Mouse (Mus musculus) activated CD4-positive, CD25-positive, alpha-beta regulatory T cell, adult 4 months (primary cell): ENCODE results near the gene Nhsl2. TPM values are rescaled to one million over a fixed set of nuclear protein-coding genes. Genes with fewer than 3 reads are reported as not detected.
A peak's percentile ranks its signal among the peaks of the same experiment; 100 is the strongest.

Experiments used
- ATAC-seq: one replicate; pipeline ENCODE4 v1.8.0; 2017
- polyA plus RNA-seq, 2 experiments: library from polyadenylated mRNA; unstranded; fragments of 100-300 nt; shearing (Covaris generic); gene quantifications; one replicate each; pipeline ENCODE4 v1.2.1; 2017

Nhsl2 gene
- polyA plus RNA-seq, 2 experiments from 2014 or later = 1.6 to 3.3 TPM

DNA sequence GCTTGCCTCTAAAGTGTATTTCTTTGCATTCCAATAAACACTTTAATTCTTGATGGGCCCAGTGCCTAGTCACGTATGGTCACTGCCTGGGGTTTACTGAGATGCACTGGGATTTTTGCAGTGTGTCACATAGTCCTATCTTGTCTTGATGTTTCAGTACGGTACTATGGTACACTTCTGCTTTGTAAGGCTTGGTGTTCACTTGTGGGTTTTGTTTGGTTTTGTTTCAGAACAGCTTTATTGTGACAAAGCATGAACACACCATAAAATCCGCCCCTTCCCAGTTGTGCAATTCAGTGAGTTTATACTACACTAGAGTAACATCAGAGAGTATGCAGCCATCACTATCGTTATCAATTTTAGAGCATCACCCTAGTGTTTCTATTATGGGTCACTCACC is 204.8 kb downstream of the Nhsl2 start:
- no peak for ATAC-seq

DNA sequence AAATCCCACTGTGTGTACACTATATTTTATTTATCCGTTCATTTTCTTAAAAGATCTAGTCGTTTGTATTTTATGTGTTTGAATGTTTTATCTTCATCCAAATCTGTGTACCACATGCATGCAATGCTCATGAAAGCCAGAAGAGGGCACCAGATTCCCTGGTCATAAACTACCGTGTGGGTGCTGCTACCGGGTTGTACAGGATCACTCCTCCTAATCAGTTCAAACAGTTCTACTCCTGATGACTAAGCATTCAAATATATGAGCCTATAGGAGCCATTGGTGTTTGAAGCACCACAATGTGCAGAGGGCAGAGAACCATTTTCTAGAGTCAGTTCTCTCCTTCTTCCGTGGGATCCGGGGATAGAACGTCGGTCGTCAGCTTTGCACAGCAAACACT is 210.3 kb downstream of the Nhsl2 start:
- ATAC-seq = peak; percentile 57

DNA sequence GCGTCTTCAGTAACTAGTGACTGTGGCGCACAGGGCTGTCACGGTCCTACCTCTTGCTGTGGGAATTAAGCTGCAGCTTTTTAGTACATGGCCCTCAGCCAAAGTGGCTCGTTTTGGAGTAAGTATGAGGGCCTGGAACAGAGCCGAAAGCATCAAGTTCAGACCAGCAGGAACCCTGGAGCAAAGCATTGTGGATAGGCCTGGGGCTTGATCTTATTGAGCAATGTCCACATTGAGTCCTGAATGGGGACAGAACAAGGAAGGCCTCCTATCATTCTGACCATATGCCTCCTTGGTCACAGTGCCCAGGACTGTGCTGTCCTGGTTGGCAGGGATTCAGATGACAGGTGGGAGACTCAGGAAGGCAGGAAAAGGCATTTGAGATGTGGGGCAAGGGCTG is 211.1 kb downstream of the Nhsl2 start:
- no peak for ATAC-seq

DNA sequence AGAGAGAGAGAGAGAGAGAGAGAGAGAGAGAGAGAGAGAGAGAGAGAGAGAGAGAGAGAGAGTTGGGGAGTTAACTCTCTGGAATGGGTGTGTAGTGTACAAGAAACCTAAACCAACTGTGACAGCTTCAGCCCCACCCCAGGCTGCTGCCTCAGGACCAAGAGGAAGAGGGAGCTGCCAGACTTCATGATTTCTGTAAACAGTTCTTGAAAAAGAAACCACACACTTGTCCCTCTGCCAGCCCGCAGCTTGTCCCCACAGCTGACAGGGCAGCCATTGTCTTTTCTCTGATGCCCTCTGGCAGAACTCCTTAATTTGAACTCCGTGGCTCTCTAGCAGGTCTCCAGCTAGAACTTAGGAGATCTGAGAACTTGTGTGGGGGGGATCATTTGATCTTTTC is 211.7 kb downstream of the Nhsl2 start:
- no peak for ATAC-seq

DNA sequence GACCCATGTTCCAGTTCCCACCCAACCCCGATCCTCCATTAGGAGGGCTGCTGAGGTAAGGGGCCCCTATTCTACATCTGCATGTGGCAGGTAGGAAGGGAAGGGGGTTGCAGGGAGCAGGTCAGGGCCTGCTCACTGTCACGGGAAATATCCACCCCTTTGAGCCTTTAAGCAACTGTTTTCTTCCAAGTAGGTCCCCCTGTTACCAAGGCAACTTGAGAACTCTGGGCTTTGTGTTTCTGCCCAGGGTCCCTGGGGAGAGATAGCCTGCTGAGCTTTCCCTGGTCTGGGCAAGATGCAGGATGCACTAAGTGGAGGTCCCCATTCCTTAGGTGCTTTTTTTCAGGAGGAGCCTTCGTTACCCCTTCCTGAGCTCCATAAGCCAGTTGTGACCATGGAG is 214.9 kb downstream of the Nhsl2 start:
- ATAC-seq = no peak

DNA sequence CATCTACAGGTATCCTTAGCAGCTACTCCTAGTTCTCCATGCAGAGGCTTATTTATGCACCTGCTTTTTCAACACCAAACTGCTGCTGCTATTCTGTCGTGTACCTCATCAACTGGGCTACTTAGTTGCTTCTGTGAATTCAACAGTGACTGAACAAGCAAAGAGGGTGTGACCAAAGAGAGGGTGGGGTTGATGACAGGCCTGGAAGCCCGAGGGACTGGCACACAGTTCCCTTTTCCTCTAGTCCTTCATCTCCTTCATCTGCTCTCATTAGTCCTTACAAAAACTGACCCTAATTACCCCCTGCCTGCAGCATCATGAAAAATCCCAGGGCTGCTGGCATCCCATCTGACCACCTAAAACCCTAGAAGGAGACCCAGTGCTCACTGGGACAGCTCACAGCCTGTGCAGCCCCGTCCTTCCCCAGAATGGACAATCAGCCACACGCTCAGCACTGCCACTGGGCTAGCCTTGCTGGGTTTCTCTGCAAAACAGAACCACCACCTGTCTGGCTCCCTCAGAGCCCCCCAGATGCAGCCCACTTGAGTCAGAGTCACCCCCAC is 216.1 kb downstream of the Nhsl2 start:
- no peak for ATAC-seq

DNA sequence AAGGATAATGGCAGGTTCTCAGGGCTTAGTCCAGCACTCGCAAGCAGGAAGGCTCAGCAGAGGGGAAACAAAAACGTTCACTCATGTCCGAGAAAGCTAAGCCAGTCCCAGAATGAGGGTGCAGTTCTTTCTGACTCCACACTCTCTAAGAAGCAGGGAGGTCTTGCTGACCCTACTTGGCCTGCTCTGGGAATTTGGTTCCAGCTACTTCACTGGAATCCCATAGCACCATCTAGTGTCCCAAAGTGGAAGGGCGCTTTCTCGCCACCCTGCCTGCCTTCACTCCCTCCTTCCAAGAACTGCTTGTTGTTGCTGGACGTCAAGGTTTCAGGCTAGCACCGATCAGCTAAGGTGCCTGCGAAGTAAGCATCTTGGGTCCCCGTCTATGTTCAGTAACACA is 216.9 kb downstream of the Nhsl2 start:
- ATAC-seq = peak; percentile 61

DNA sequence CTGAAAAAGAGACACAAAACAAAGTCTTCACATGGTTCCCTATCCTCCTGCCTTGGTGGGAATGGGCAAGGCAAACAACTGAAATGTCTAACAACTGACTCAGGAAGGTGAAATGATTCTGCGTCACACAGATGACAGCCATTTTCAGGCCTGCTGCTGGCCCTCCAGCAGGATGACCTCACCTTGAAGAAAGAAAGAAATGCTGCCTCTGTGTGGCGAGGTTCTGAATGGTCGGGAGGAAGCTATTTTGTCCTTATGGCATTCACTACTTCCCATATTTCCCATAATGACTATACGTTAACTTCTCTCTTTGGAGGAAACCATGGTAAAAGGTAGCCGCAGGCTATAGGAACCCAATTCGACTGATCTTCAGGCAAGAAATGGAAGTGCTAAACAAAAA is 217.9 kb downstream of the Nhsl2 start:
- no peak for ATAC-seq

DNA sequence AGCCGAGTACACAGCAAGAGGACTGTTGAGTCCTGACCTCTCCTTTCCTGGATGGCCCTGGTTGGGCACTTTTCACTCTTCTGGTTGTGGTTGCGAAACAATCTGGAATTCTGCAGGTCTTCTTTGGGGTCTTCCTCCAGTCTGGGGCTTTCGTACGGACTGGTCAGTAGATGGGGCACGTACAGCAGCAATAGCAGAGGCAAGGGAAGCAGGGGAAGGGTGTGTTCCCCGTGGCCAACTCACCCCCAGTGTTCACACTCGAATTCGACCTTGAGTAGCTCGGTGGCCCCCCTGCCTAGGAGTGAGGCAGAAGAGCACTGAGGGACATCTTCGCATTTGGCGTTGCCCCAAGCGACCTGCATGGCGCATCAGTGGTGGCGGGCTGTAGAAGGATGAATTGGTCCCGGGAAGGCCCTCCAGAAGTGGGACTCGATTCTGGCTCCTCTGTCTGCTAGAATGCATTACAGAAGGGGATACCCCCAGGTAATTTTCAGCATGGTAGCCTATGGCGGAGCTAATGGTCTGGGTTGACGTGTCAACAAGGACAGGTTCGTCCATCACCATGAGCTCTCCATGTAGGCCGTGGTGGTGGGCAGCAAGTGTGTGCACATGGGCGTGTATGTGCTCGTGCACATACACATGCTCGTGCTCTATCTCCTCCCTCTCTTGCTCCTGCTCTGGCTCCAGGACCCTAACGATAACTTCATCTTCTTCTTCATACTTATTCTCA is 219.8 kb downstream of the Nhsl2 start:
- ATAC-seq = no peak

DNA sequence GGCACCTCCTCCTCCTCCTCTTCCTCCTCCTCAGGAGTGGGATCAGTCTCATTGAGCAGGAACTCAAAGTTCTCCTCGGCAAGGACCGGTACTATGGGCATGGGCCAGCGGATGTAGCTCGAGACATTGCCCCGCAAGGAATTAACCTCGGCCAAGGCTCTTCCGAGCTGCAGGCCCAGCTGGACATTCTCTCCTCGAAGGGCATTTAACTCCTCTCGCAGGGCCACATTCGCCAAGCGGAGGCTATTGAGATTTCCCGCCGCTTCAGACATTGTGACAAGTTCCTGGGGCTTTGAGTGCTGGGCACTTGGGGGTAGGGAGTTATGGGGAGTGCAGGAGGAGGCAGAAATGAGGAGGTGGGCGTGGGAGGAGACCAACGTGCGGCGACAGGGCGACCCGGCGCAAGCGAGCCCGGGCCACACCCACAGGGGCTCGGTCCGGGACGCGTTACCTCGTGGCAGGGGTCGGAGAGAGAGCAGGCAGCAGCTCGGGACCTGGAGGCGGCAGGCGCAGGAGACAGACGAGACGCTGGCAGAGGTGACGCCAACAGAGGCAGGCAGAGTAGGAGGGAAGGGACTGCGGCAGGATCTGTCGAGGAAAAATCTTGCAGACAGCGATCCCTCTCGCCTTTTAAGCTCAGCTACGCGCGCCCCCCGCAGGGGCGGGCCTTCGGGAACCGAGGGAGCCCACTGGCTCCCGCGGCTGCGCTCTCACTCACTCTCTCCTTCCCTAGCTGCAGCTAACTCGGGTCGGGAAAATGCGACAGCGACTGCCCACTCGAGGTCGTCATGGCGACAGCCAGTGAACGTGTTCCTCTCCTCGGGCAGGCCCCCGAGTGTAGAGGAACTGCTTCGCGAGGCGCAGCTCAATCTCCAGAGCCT is 221.6 kb downstream of the Nhsl2 start, which contains the start of gene Rtl5:
Gene Rtl5, minus strand, starts transcription at position 714 of the 881 bp plus-strand sequence.
- peak; percentile 77 for ATAC-seq

DNA sequence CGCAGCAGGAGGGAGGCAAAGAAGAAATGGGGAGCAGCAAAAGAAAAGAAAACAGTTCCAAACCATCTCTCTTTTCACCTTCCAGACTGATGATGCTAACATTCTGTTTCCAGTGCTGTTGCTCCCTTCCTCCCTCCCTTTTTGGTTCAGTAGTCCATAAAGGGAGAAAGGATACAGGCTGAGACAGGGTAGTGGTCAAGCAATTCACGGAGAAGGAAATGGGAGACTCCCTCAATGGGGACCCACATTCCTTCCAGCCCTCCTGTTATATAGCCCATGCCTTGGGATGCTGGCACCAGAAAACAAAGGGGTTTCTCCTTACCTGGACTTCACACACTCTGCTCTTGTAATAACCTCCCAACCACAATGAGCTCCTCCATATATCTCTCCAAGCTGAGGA is 222.3 kb downstream of the Nhsl2 start:
- ATAC-seq = no peak

DNA sequence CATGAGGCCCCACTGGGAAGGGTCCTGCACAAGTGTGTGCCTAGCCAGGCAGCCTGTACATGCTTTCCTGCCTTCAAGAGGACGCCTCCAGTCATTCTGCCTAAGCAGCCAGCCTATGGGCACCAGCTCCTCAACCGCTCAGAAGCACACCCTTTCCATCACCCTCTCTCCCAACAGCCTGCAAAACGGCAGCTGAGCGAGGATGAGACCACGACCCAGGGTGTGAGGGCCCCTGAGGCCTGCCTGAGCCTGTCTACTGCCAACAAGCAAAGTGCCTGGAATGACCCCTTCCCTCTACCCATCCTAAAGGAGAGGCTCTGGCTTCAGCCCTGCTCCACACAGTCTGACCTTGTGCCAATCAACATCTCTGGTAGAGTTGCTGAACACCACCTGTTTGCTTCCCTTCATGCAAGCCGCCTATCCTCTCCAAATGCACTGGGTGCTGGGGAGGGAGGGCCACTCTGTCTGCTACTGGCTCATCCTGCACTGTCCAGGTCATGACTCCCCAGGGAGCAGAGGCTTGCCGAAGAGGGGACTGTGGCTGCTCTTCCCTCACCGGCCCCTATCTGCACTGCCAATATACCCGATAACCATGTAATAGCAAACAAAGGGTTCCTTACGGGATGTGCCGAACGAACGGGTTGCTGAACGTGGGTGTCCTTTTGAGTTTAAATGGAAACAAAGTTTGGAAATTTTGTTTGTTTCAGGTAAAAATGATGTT is 224.6 kb downstream of the Nhsl2 start:
- no peak for ATAC-seq

DNA sequence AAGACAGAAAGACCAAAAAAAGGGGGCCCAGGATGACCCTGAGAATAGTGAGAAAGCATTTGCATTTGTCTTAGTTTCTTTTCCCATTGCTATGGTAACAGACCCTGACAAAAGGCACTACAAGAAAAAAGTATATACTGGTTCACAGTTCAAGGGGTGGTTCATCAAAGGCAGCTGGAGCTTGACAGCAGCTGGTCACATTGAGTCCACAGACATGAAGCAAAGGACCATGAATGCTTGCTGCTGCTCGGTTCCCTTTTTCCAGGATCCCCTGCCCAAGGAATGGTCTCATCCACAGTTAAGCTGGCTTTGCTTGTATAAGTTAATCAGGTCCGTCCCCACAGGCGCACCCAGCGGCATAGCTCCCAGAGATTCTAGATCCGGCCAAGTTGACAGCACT is 225.2 kb downstream of the Nhsl2 start:
- ATAC-seq = no peak

DNA sequence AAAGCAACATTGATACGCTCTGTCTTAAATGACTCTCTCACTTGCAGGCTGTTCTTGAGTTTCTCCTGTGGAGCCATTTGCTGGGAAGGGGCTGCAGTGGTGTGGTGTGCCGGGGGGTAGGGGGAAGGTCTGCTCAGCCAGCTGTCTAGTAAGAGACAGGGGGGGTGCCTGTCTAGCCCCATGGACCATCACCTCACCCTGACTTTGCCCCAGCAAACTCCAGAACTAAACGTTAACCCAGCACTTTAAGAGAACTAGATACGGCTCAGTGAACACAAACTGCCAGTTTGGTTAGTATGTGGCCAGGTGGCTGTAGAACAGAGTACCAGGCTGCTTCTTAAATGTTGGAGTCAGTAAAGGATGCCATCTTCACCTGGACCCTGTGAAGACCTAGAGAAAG is 226.0 kb downstream of the Nhsl2 start:
- no peak for ATAC-seq

DNA sequence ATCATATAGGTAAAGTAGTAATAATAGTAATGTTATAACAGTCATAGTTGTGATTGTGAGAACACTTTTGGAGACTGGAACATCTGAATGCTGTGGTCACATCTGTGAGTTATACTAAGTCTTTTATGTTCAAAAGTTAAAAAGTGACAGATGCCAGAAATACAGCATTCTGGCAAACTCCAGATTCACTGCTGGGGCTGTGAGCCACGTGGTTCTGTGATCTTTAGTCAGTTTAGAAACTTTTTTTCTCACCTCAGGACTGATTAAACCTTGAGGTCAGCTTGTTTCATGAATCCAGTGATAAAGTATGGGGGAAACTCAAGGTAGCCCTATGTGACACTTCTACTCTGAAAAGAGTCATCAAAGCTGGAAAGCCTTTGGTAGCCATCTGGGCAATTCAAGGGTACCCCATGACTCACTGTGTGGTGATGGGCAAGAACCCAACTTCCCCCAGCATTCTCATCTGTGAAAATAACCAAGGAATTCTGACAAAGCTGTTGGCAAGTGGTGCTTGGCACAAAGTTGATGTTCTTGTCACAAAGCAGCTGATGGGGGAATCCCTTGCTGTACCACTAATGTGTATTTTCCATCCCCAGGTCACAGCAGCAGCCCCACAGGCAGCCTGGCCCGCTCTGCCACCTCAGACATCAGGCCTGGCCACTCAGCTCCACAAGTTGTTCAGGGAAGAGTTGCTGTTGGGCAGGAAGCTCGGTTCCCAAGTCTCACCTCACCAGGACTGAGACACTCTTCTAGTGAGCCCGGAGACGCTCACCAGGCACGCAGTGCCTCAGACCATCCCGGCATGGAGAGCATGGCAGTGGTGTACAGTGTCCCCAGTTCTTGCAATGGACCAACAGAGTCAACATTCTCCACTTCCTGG is 227.9 kb downstream of the Nhsl2 start:
- no peak for ATAC-seq

DNA sequence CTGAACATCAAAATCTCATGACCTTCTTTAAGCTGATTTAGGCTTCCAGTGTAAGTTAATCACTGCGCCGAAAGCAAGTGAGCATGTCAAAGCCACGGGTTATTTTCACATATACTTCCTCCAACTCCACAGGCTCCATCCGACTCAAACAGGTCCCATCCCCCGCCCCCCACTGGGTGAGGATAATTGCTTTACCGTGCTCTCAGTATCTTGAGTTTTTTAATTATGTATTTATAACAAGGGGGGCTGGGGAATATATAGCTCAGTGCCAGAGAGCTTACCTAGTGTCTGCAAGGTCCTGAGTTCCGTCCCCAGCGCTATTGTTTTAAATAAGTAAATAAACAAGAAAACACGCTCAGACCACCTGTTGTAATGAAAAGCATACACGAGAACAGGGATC is 231.9 kb downstream of the Nhsl2 start:
- ATAC-seq = no peak

DNA sequence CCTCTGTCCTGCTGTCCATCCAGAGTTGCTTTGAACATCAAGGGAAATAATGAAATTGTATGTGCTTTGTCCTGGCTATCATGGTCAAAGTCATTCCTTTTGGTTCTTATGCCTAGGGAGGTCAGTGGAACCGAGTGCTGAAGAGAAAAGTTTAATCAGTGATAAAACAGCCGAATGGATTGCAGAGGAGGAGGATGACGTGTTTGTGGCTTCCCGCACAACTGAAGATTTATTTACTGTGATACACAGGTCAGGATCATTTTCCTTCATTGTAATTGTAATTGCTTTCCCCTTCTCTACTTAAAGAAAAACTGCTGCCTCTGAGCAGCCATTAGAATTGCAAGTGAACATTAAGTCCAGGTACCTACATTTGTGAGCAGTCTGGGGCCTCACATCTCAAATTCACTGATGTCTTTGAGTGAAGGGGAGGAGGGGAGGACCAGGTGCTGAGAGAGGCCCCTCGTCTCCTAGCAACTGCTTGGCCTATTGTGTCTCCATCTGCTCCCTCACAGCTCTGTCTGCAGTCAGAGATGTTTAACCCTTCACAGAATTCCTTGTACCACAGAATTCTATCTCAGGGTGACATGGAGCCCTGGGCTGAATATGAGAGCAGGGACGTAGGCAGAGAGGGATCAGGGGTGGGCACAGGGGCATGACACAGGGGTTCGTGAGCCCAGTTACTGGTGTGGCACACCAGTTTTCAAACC is 232.5 kb downstream of the Nhsl2 start:
- ATAC-seq = no peak

DNA sequence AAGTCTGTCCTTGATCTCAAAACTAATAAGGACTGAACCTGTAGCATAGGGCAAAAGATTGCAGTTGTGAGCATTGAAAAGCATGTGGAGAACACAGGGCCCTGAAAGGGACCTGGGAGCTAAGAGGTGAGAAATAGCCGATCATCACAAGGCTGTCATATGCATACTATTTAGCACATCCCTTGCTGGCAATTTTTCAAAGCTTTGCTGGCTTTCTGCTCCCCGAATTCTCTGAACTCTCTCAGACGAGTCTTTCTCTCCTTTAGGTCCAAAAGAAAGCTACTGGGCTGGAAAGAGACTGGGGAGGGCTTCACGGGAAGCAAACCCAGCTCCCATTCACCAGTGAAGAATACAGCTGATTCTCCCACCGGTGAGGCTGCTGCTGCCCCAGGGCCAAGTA is 233.2 kb downstream of the Nhsl2 start:
- ATAC-seq = no peak

DNA sequence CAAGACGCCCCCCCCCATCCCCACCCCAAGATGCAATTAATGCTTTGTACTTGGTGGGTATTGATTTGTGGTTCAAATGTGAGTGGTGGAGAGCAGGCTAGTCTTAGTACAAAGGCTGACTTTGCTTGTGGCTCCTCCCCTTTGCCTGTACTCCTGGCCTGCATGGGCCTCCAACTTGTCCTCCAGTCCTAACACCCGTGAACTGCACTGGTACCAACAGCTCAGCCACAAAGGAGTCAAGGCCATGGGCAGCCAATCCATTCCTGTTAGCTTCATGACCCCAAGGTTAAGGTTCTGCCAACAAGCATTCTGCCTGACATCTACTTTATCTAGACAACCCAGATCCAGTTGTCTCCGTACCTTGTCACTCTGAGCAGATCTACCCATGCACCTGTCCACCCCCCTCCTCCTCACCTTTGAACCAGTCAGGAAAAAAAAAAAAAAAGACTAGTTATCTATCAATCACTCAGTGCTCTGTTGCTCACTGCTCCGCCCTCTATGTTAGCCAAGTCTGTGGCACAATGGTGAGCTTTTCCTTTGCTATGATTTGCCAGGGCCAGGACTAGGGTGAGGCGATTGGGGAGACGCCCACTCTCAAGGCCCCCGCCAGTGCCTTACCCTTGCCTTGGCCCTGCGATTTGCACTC is 236.7 kb downstream of the Nhsl2 start:
- ATAC-seq = no peak

DNA sequence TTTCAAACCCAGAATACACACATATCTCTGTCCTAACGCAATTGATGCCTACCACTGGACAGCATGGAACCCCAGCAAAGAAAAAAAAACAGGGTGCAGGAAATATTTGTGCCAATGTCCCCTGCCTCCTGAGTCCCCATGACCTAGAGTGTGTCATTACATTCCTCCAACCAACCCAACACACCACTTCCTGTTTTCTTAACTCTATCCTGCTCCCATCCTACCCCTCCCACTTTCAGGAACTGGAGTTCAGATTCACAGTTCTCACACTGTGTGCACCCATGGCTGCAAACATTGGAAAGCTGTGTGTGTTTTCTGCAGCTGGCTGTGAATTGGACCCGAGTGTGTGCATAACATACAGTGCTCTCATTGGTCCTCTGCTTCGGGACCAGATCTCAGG is 241.4 kb downstream of the Nhsl2 start:
- no peak for ATAC-seq

DNA sequence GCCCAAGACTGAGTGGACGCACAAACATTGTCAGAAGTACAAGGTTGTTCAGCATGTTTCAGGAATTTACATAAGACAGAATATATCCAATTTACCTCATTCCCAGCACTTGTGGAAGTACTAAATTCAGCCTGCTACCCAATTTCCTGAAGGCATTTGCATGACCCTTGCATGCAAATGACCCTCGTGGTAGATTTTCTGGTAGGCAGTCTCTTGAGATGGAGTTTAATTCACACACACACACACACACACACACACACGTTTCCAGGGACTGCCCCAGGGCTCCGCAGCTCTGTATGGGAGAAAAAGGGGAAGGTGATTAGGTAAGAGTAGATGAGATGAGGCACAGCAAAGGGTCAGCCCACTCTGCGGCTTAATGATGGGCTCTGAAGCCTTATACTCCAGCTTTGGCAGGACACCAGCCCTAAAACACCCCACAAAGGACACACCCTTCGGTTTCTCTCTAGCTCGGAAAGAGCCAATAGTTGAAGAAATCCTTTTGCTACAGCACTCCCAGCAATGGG is 245.3 kb downstream of the Nhsl2 start:
- no peak for ATAC-seq
